Mouse (Mus musculus): ENCODE measurements around the gene Atg7. TPM values are rescaled to one million over a fixed set of nuclear protein-coding genes. Genes with fewer than 3 reads are reported as not detected.

Atg7 gene
- polyA plus RNA-seq, 1 experiment from 2014 or later: 21.0 TPM

GRCm38 (mm10) chr6:114907459-114907858 lies 264.6 kb downstream of the Atg7 start:
- Histone ChIP-seq H3K9me3 (replicated peaks) (no peaks in the 10 kb centered on the region), H3K27me3 (no peaks in the 10 kb centered on the region), H3K4me3 (replicated peaks) (no peak overlapping the region), H3K4me2 (replicated peaks) (no peak overlapping the region), H3K4me1 (peaks cover 61% of the 10 kb centered on the region), H3K36me3 (no peaks in the 10 kb centered on the region), H3K9ac (no peak overlapping the region), H3K27ac (replicated peaks) (no peak overlapping the region)
- ATAC-seq (ENCODE audit: insufficient number of reproducible peaks, low FRiP score, low TSS enrichment, low read depth): no peak
- WGBS: 90% methylated on average over 6 of the region's 6 CpGs

GRCm38 (mm10) chr6:114909801-114910200 lies 266.9 kb downstream of the Atg7 start:
- ATAC-seq (ENCODE audit: insufficient number of reproducible peaks, low FRiP score, low TSS enrichment, low read depth): no peak
- Histone ChIP-seq H3K4me1 (peaks cover 63% of the 10 kb centered on the region), H3K27ac (replicated peaks) (no peak overlapping the region), H3K27me3 (no peaks in the 10 kb centered on the region), H3K36me3 (no peaks in the 10 kb centered on the region), H3K9me3 (replicated peaks) (no peaks in the 10 kb centered on the region), H3K9ac (no peak overlapping the region), H3K4me3 (replicated peaks) (no peak overlapping the region), H3K4me2 (replicated peaks) (no peak overlapping the region)
- 81% methylated on average over 7 of the region's 7 CpGs for WGBS

Other genes starting within 250 kb of the Atg7 start
- 0.16 and 0.17 TPM in 2 replicates for gene Hrh1, start 245.2 kb upstream of the Atg7 start, polyA plus RNA-seq (2015; fragmentation: Nextera tagmentation; extraction: Ambion mirVana)